Mouse (Mus musculus) skeletal muscle tissue, adult 2 months (tissue): ENCODE measurements around the gene Map2k3.

Experiments used
- DNase-seq: peaks from one replicate; pipeline ENCODE4 v3.0.0-alpha.2; 2012; ENCODE audit warnings: low read depth, low spot score

The Map2k3 gene

GRCm38 (mm10) chr11:60924981-60925380 lies 6.9 kb upstream of the Map2k3 start:
- no peak for DNase-seq

- peak; percentile 93 for DNase-seq
These were observed 4.6 kb upstream of the Map2k3 start for GRCm38 (mm10) chr11:60927264-60927663.

- DNase-seq, result no peak
These were observed 1.0 kb upstream of the Map2k3 start for GRCm38 (mm10) chr11:60930724-60931281.

GRCm38 (mm10) chr11:60931282-60931868 lies 458 bp upstream of the Map2k3 start:
- no peak for DNase-seq

- DNase-seq, result no peak
These were observed 729 bp downstream of the Map2k3 start for GRCm38 (mm10) chr11:60932503-60933020.

- DNase-seq, result peak; percentile 92
These were observed 1.5 kb downstream of the Map2k3 start for GRCm38 (mm10) chr11:60933178-60933930.

GRCm38 (mm10) chr11:60934795-60935194 lies 3.0 kb downstream of the Map2k3 start:
- no peak for DNase-seq

GRCm38 (mm10) chr11:60935326-60935974 lies 3.6 kb downstream of the Map2k3 start:
- peak; percentile 94 for DNase-seq

- no peak for DNase-seq
These were observed 4.1 kb downstream of the Map2k3 start for GRCm38 (mm10) chr11:60935975-60936373.

- DNase-seq, result no peak
These were observed 5.8 kb downstream of the Map2k3 start for GRCm38 (mm10) chr11:60937611-60938010.

- peak; percentile 69 for DNase-seq
These were observed 7.7 kb downstream of the Map2k3 start for GRCm38 (mm10) chr11:60939487-60939886.

- no peak for DNase-seq
These were observed 8.7 kb downstream of the Map2k3 start for GRCm38 (mm10) chr11:60940501-60940900.

GRCm38 (mm10) chr11:60941370-60941769 lies 9.5 kb downstream of the Map2k3 start:
- DNase-seq, result no peak

- no peak for DNase-seq
These were observed 10.6 kb downstream of the Map2k3 start for GRCm38 (mm10) chr11:60942263-60943015.

- no peak for DNase-seq
These were observed 13.2 kb downstream of the Map2k3 start for GRCm38 (mm10) chr11:60945003-60945402.

GRCm38 (mm10) chr11:60951896-60952295 lies 20.1 kb downstream of the Map2k3 start:
- no peak for DNase-seq

- DNase-seq, result no peak
These were observed 20.5 kb downstream of the Map2k3 start for GRCm38 (mm10) chr11:60952362-60952761.

GRCm38 (mm10) chr11:60952986-60953385 lies 21.2 kb downstream of the Map2k3 start:
- DNase-seq, result no peak

- peak; percentile 93 for DNase-seq
These were observed 22.0 kb downstream of the Map2k3 start for GRCm38 (mm10) chr11:60953803-60954202.

GRCm38 (mm10) chr11:60954255-60955104 lies 22.6 kb downstream of the Map2k3 start:
- DNase-seq, result no peak
